Mouse (Mus musculus) limb, embryonic 13.5 days (tissue): Measurements from ENCODE around the gene Actr6. TPM values are rescaled to one million over a fixed set of nuclear protein-coding genes. Genes with fewer than 3 reads are reported as not detected.

Experiments
- ATAC-seq: fragments of 200-750 bp; cut with Nextera tagmentation; 2 replicates; pipeline ENCODE4 v1.8.0; 2017; ENCODE audit warnings: low read depth, moderate number of reproducible peaks, moderate TSS enrichment; ENCODE audit not compliant: low FRiP score
- H3K27ac ChIP-seq: fragments of 300-500 bp; sonication (generic); 2 replicates; pipeline ENCODE4 v1.5.1; 2015; ENCODE audit warnings: inconsistent platforms, mild to moderate bottlenecking, moderate library complexity
- H3K27me3 ChIP-seq: fragments of 300-500 bp; sonication (generic); 2 replicates; pipeline ENCODE4 v1.6.1; 2015; ENCODE audit warnings: mild to moderate bottlenecking, inconsistent platforms
- H3K36me3 ChIP-seq: fragments of 300-500 bp; sonication (generic); 2 replicates; pipeline ENCODE4 v1.6.1; 2015; ENCODE audit warnings: inconsistent platforms, mild to moderate bottlenecking, moderate library complexity
- H3K4me1 ChIP-seq: fragments of 300-500 bp; sonication (generic); 2 replicates; pipeline ENCODE4 v1.6.1; 2015; ENCODE audit warnings: inconsistent platforms
- H3K4me2 ChIP-seq: fragments of 300-500 bp; sonication (generic); replicated peaks from 2 replicates; pipeline ENCODE4 v1.6.1; 2015; ENCODE audit warnings: inconsistent platforms, mild to moderate bottlenecking, moderate library complexity
- H3K4me3 ChIP-seq: fragments of 300-500 bp; sonication (generic); 2 replicates; pipeline ENCODE4 v1.5.1; 2015; ENCODE audit warnings: moderate library complexity, mild to moderate bottlenecking, inconsistent platforms
- H3K9ac ChIP-seq: fragments of 300-500 bp; sonication (generic); 2 replicates; pipeline ENCODE4 v1.6.1; 2015; ENCODE audit warnings: mild to moderate bottlenecking, inconsistent platforms
- H3K9me3 ChIP-seq: fragments of 300-500 bp; sonication (generic); 2 replicates; pipeline ENCODE4 v1.6.1; 2016; ENCODE audit warnings: inconsistent platforms
- WGBS: fragments of 180-500 bp; shearing (Covaris S2); methylation state at CpG from one replicate; pipeline ENCODE4 v1.1.7; 2015; 5-methylcytosine and 5-hydroxymethylcytosine counted together
- polyA plus RNA-seq: library from polyadenylated mRNA; unstranded; fragments of >200 nt; fragmentation: Nextera tagmentation; extraction: Ambion mirVana; gene quantifications from 2 replicates; pipeline ENCODE4 v1.2.1, GENCODE M21; 2015

The Actr6 gene
- 41.2 and 41.8 TPM in 2 replicates for polyA plus RNA-seq

- 1% methylated on average over 49 of the region's 49 CpGs for WGBS
- Histone ChIP-seq H3K4me1 (peaks cover 15% of the 10 kb centered on the region), H3K27me3 (no peaks in the 10 kb centered on the region), H3K9me3 (no peaks in the 10 kb centered on the region), H3K4me2 (peak within 1 kb of the TSS; percentile 72), H3K36me3 (peaks cover under 1% of the 10 kb centered on the region; the same call in 1 of the 2 replicates), H3K4me3 (peak within 1 kb of the TSS; percentile 69), H3K27ac (peak within 1 kb of the TSS; percentile 48; the same call in 1 of the 2 replicates), H3K9ac (peak within 1 kb of the TSS; percentile 72)
- peak; percentile 99 for ATAC-seq
Measured at GRCm38 (mm10) chr10:89732001-89732794, at the start of gene Actr6. Actr6 (minus strand) TSS chr10:89732295.

- no peak overlapping the region for H3K4me3 ChIP-seq
- H3K9ac ChIP-seq, result no peak overlapping the region
- no peaks in the 10 kb centered on the region for H3K4me1 ChIP-seq
- H3K27ac ChIP-seq, result no peak overlapping the region
- no peak overlapping the region for H3K4me2 ChIP-seq
- peaks cover 14% of the 10 kb centered on the region for H3K36me3 ChIP-seq
- H3K27me3 ChIP-seq, result no peaks in the 10 kb centered on the region
- H3K9me3 ChIP-seq, result no peaks in the 10 kb centered on the region
- WGBS, result 91% methylated on average over 6 of the region's 6 CpGs
- ATAC-seq, result no peak
Measured at GRCm38 (mm10) chr10:89776029-89776428, 43.9 kb upstream of the Actr6 start.

- Histone ChIP-seq H3K4me3 (no peak overlapping the region), H3K4me1 (no peaks in the 10 kb centered on the region), H3K4me2 (no peak overlapping the region), H3K9ac (no peak overlapping the region), H3K9me3 (no peaks in the 10 kb centered on the region), H3K27me3 (no peaks in the 10 kb centered on the region), H3K36me3 (peaks cover 5% of the 10 kb centered on the region; the same call in 1 of the 2 replicates), H3K27ac (no peak overlapping the region)
- 66% methylated on average over 2 of the region's 2 CpGs for WGBS
- ATAC-seq, result no peak
Measured at GRCm38 (mm10) chr10:89771894-89772293, 39.8 kb upstream of the Actr6 start.

GRCm38 (mm10) chr10:89769096-89769495 is 37.0 kb upstream of the Actr6 start:
- H3K4me1 ChIP-seq, result no peaks in the 10 kb centered on the region
- no peak overlapping the region for H3K4me2 ChIP-seq
- H3K27me3 ChIP-seq, result no peaks in the 10 kb centered on the region
- H3K9me3 ChIP-seq, result no peaks in the 10 kb centered on the region
- no peak overlapping the region for H3K9ac ChIP-seq
- H3K27ac ChIP-seq, result no peak overlapping the region
- H3K4me3 ChIP-seq, result no peak overlapping the region
- ATAC-seq, result no peak
- no peaks in the 10 kb centered on the region for H3K36me3 ChIP-seq
- WGBS, result 85% methylated on average over 4 of the region's 4 CpGs

- H3K9me3 ChIP-seq, result no peaks in the 10 kb centered on the region
- H3K4me3 ChIP-seq, result no peak overlapping the region
- no peak overlapping the region for H3K4me2 ChIP-seq
- H3K4me1 ChIP-seq, result no peaks in the 10 kb centered on the region
- H3K9ac ChIP-seq, result no peak overlapping the region
- no peaks in the 10 kb centered on the region for H3K27me3 ChIP-seq
- no peak for ATAC-seq
- WGBS, result 85% methylated on average over 7 of the region's 7 CpGs
- no peak overlapping the region for H3K27ac ChIP-seq
- no peaks in the 10 kb centered on the region for H3K36me3 ChIP-seq
Measured at GRCm38 (mm10) chr10:89768352-89769020, 36.4 kb upstream of the Actr6 start.

GRCm38 (mm10) chr10:89765790-89766714 is 34.0 kb upstream of the Actr6 start:
- Histone ChIP-seq H3K4me1 (no peaks in the 10 kb centered on the region), H3K9me3 (no peaks in the 10 kb centered on the region), H3K36me3 (no peaks in the 10 kb centered on the region), H3K9ac (no peak overlapping the region), H3K27me3 (no peaks in the 10 kb centered on the region), H3K27ac (no peak overlapping the region), H3K4me2 (no peak overlapping the region), H3K4me3 (no peak overlapping the region)
- no peak for ATAC-seq
- WGBS, result 92% methylated on average over 11 of the region's 11 CpGs

- 77% methylated on average over 9 of the region's 9 CpGs for WGBS
- ATAC-seq, result no peak
- Histone ChIP-seq H3K9ac (no peak overlapping the region), H3K4me1 (no peaks in the 10 kb centered on the region), H3K36me3 (no peaks in the 10 kb centered on the region), H3K27ac (no peak overlapping the region), H3K27me3 (no peaks in the 10 kb centered on the region), H3K4me3 (no peak overlapping the region), H3K4me2 (no peak overlapping the region), H3K9me3 (no peaks in the 10 kb centered on the region)
Measured at GRCm38 (mm10) chr10:89764457-89765121, 32.5 kb upstream of the Actr6 start.

- Histone ChIP-seq H3K4me1 (no peaks in the 10 kb centered on the region), H3K9ac (no peak overlapping the region), H3K4me2 (no peak overlapping the region), H3K36me3 (peaks cover 6% of the 10 kb centered on the region; the same call in 1 of the 2 replicates), H3K4me3 (no peak overlapping the region), H3K9me3 (no peaks in the 10 kb centered on the region), H3K27ac (no peak overlapping the region), H3K27me3 (no peaks in the 10 kb centered on the region)
- no peak for ATAC-seq
- WGBS, result 62% methylated on average over 5 of the region's 5 CpGs
Measured at GRCm38 (mm10) chr10:89760772-89761171, 28.7 kb upstream of the Actr6 start.

GRCm38 (mm10) chr10:89755231-89755630 is 23.1 kb upstream of the Actr6 start:
- Histone ChIP-seq H3K4me3 (no peak overlapping the region), H3K36me3 (peaks cover 6% of the 10 kb centered on the region; the same call in 1 of the 2 replicates), H3K4me1 (no peaks in the 10 kb centered on the region), H3K9ac (no peak overlapping the region), H3K9me3 (no peaks in the 10 kb centered on the region), H3K4me2 (no peak overlapping the region), H3K27ac (no peak overlapping the region), H3K27me3 (no peaks in the 10 kb centered on the region)
- 91% methylated on average over 4 of the region's 4 CpGs for WGBS
- ATAC-seq, result no peak

GRCm38 (mm10) chr10:89751069-89751468 is 19.0 kb upstream of the Actr6 start:
- no peak overlapping the region for H3K4me2 ChIP-seq
- no peaks in the 10 kb centered on the region for H3K27me3 ChIP-seq
- no peak for ATAC-seq
- H3K4me1 ChIP-seq, result peaks cover 13% of the 10 kb centered on the region
- H3K9me3 ChIP-seq, result no peaks in the 10 kb centered on the region
- H3K9ac ChIP-seq, result no peak overlapping the region
- no peak overlapping the region for H3K27ac ChIP-seq
- WGBS, result 82% methylated on average over 5 of the region's 5 CpGs
- no peaks in the 10 kb centered on the region for H3K36me3 ChIP-seq
- H3K4me3 ChIP-seq, result no peak overlapping the region

- H3K4me2 ChIP-seq, result no peak overlapping the region
- no peak overlapping the region for H3K9ac ChIP-seq
- no peaks in the 10 kb centered on the region for H3K27me3 ChIP-seq
- WGBS, result 95% methylated on average over 2 of the region's 2 CpGs
- no peak for ATAC-seq
- H3K9me3 ChIP-seq, result no peaks in the 10 kb centered on the region
- no peak overlapping the region for H3K27ac ChIP-seq
- H3K4me3 ChIP-seq, result no peak overlapping the region
- H3K36me3 ChIP-seq, result no peaks in the 10 kb centered on the region
- H3K4me1 ChIP-seq, result peaks cover 13% of the 10 kb centered on the region
Measured at GRCm38 (mm10) chr10:89748619-89749018, 16.5 kb upstream of the Actr6 start.
